Comparison of ENCODE assay signal across 13 mouse cellular contexts in genomic region chr7:136850339-136850738, GRCm38 (mm10). TPM values are rescaled to one million over a fixed set of nuclear protein-coding genes. Genes with fewer than 3 reads are reported as not detected.
A peak's percentile ranks its signal among the peaks of the same experiment; 100 is the strongest.
DNase-seq lines count a peak whose midpoint lies in the region; ATAC-seq and TF ChIP-seq lines count a peak whose summit lies in the region.
"Had no signal": no experiment of that assay in that cellular context is flagged by ENCODE, and none has a peak within 500 bp of the region (broad histone marks: within the 10 kb centered on the region; RNA-seq: fewer than 3 reads in every experiment).

No protein-coding gene starts in this region.

- intact Hi-C loops in heart, postnatal 25 days (cut with DNase I), result no loop called here

- DNase-seq in heart, adult 11 months, result peak; percentile 98
- DNase-seq in midbrain, embryonic 11.5 days (ENCODE audit: low spot score, missing footprints), result peak; percentile 14
- DNase-seq in midbrain, postnatal 0 days (ENCODE audit: low spot score), result no peak
- DNase-seq in heart, postnatal 25 days (ENCODE audit: low spot score), result peak; percentile 39
- peak; percentile 42 for DNase-seq in skeletal muscle tissue, adult 2 months (ENCODE audit: low read depth, low spot score)
- no peak for DNase-seq in right cerebral cortex, postnatal 36 days (ENCODE audit: low spot score in 2 of 2)
- DNase-seq: adrenal gland, postnatal 36 days; cerebellum, postnatal 14 days had no signal

- no peak overlapping the region for H3K4me2 ChIP-seq in heart, embryonic 11.5 days
- no peak overlapping the region for H3K4me2 ChIP-seq in midbrain, embryonic 11.5 days
- H3K4me2 ChIP-seq in midbrain, postnatal 0 days (ENCODE audit: low read depth, low read length, poor library complexity, severe bottlenecking), result no peak overlapping the region
- H3K4me2 ChIP-seq in hindbrain, embryonic 12.5 days (replicated peaks), result no peak overlapping the region
- H3K4me2 ChIP-seq: liver, embryonic 11.5 days; midbrain, embryonic 13.5 days had no signal

- H3K36me3 ChIP-seq in heart, embryonic 11.5 days (ENCODE audit: control insufficient read depth, insufficient read depth, low read length), result no peaks in the 10 kb centered on the region
- no peaks in the 10 kb centered on the region for H3K36me3 ChIP-seq in midbrain, embryonic 11.5 days (ENCODE audit: control insufficient read depth, insufficient read depth, low read length)
- H3K36me3 ChIP-seq in midbrain, postnatal 0 days (ENCODE audit: insufficient read depth, low read length), result no peaks in the 10 kb centered on the region
- no peaks in the 10 kb centered on the region for H3K36me3 ChIP-seq in hindbrain, embryonic 12.5 days
- H3K36me3 ChIP-seq: midbrain, embryonic 13.5 days had no signal

- H3K27me3 ChIP-seq in heart, embryonic 11.5 days (ENCODE audit: control insufficient read depth, insufficient read depth, low read length), result no peaks in the 10 kb centered on the region
- no peaks in the 10 kb centered on the region for H3K27me3 ChIP-seq in midbrain, embryonic 11.5 days (ENCODE audit: control insufficient read depth, insufficient read depth, low read length)
- H3K27me3 ChIP-seq in midbrain, postnatal 0 days (ENCODE audit: insufficient read depth, low read length), result no peaks in the 10 kb centered on the region
- H3K27me3 ChIP-seq in hindbrain, embryonic 12.5 days, result 0 out of 2 replicates have a peak, but pooled peaks cover 2% of the 10 kb centered on the region

- no peaks in the 10 kb centered on the region for H3K9me3 ChIP-seq in heart, embryonic 11.5 days (replicated peaks; ENCODE audit: control insufficient read depth, low read length)
- no peaks in the 10 kb centered on the region for H3K9me3 ChIP-seq in midbrain, embryonic 11.5 days (ENCODE audit: control insufficient read depth, low read length)
- no peaks in the 10 kb centered on the region for H3K9me3 ChIP-seq in midbrain, postnatal 0 days (ENCODE audit: low read length)
- H3K9me3 ChIP-seq in hindbrain, embryonic 12.5 days (replicated peaks), result no peaks in the 10 kb centered on the region
- H3K9me3 ChIP-seq: midbrain, embryonic 13.5 days had no signal

- no peak for ATAC-seq in heart, embryonic 11.5 days (replicated peaks; ENCODE audit: insufficient number of reproducible peaks, low FRiP score, low TSS enrichment)
- ATAC-seq in midbrain, embryonic 11.5 days (ENCODE audit: low FRiP score), result no peak
- no peak for ATAC-seq in midbrain, postnatal 0 days (ENCODE audit: low FRiP score)
- ATAC-seq in hindbrain, embryonic 12.5 days (ENCODE audit: low FRiP score), result no peak
- ATAC-seq: midbrain, embryonic 13.5 days had no signal

- H3K4me3 ChIP-seq in heart, embryonic 11.5 days (ENCODE audit: low read depth, low read length), result no peak overlapping the region
- no peak overlapping the region for H3K4me3 ChIP-seq in midbrain, embryonic 11.5 days (ENCODE audit: low read depth, low read length)
- H3K4me3 ChIP-seq in midbrain, postnatal 0 days (ENCODE audit: low read depth, low read length), result no peak overlapping the region
- no peak overlapping the region for H3K4me3 ChIP-seq in hindbrain, embryonic 12.5 days
- H3K4me3 ChIP-seq: midbrain, embryonic 13.5 days had no signal

- 0 out of 2 replicates have a peak, but pooled peaks cover 2% of the 10 kb centered on the region for H3K4me1 ChIP-seq in heart, embryonic 11.5 days (ENCODE audit: control insufficient read depth, insufficient read depth, low read length)
- peaks cover 5% of the 10 kb centered on the region; the same call in 1 of the 2 replicates for H3K4me1 ChIP-seq in midbrain, embryonic 11.5 days (ENCODE audit: control insufficient read depth, insufficient read depth, low read length)
- H3K4me1 ChIP-seq in midbrain, postnatal 0 days (ENCODE audit: insufficient read depth, low read length), result no peaks in the 10 kb centered on the region
- peaks cover 11% of the 10 kb centered on the region for H3K4me1 ChIP-seq in hindbrain, embryonic 12.5 days

- no peak overlapping the region for H3K9ac ChIP-seq in heart, embryonic 11.5 days (ENCODE audit: low read depth, low read length)
- H3K9ac ChIP-seq in midbrain, embryonic 11.5 days (ENCODE audit: low read length), result no peak overlapping the region
- H3K9ac ChIP-seq in midbrain, postnatal 0 days (replicated peaks; ENCODE audit: low read length, poor library complexity, severe bottlenecking), result no peak overlapping the region
- H3K9ac ChIP-seq in hindbrain, embryonic 12.5 days, result no peak overlapping the region
- H3K9ac ChIP-seq: midbrain, embryonic 13.5 days had no signal

- H3K27ac ChIP-seq in heart, embryonic 11.5 days (ENCODE audit: low read depth, low read length), result no peak overlapping the region
- H3K27ac ChIP-seq in midbrain, embryonic 11.5 days (ENCODE audit: low read depth, low read length), result no peak overlapping the region
- no peak overlapping the region for H3K27ac ChIP-seq in midbrain, postnatal 0 days (ENCODE audit: low read depth, low read length)
- no peak overlapping the region for H3K27ac ChIP-seq in hindbrain, embryonic 12.5 days
- H3K27ac ChIP-seq: macrophage; midbrain, embryonic 13.5 days had no signal

- 55% methylated on average over 5 of the region's 5 CpGs for WGBS in heart, embryonic 11.5 days (ENCODE audit: insufficient replicate concordance)
- 69% methylated on average over 5 of the region's 5 CpGs for whole genome bisulfite sequencing in midbrain, embryonic 11.5 days
- 75% methylated on average over 5 of the region's 5 CpGs for whole genome bisulfite sequencing in midbrain, postnatal 0 days
- 67% methylated on average over 5 of the region's 5 CpGs for WGBS in hindbrain, embryonic 12.5 days

- no peak for TF ChIP-seq CTCF in midbrain, postnatal 0 days (IDR thresholded peaks at IDR 0.05)

RNA-seq across cellular contexts. Expression of gene Mgmt, which starts 44.1 kb away (rescaled TPM):
- polyA plus RNA-seq in heart, embryonic 11.5 days (2014; fragmentation: Nextera tagmentation; extraction: Ambion mirVana), result 5.5 and 5.6 TPM in 2 replicates
- 3.0 and 3.7 TPM in 2 replicates for polyA plus RNA-seq in midbrain, embryonic 11.5 days (2014; fragmentation: Nextera tagmentation; extraction: Ambion mirVana)
- 0.66 and 0.90 TPM in 2 replicates for total RNA-seq in midbrain, postnatal 0 days (2014; rRNA removed)
- polyA plus RNA-seq in midbrain, postnatal 0 days (2015; fragmentation: Nextera tagmentation; extraction: Ambion mirVana), result 1.3 and 1.4 TPM in 2 replicates
- total RNA-seq in heart, postnatal 25 days (2021), result 1 to 10 TPM; 3.1 to 3.2 TPM
- 3.5 and 3.6 TPM in 2 replicates for polyA plus RNA-seq in hindbrain, embryonic 12.5 days (2016; fragmentation: Nextera tagmentation; extraction: Ambion mirVana)

Comparison
In these comparisons a context has a peak if more than half of its experiments do, and no peak if none do; other contexts are left out.
1. DNase-seq: peak in heart, adult 11 months (single experiment), midbrain, embryonic 11.5 days (single experiment), heart, postnatal 25 days (single experiment) and skeletal muscle tissue, adult 2 months (single experiment); none in midbrain, postnatal 0 days (single experiment) and right cerebral cortex, postnatal 36 days (0 of 2).